Mouse (Mus musculus) B cell, adult 67 days (primary cell): ENCODE measurements around the gene Tmigd1. TPM values are rescaled to one million over a fixed set of nuclear protein-coding genes. Genes with fewer than 3 reads are reported as not detected.

Experiments
- total RNA-seq, 2 experiments: library from RNA; stranded (reverse); gene quantifications; 4 replicates each; pipeline ENCODE4 v1.2.4; 2023

Tmigd1 gene
- not detected for total RNA-seq

DNA sequence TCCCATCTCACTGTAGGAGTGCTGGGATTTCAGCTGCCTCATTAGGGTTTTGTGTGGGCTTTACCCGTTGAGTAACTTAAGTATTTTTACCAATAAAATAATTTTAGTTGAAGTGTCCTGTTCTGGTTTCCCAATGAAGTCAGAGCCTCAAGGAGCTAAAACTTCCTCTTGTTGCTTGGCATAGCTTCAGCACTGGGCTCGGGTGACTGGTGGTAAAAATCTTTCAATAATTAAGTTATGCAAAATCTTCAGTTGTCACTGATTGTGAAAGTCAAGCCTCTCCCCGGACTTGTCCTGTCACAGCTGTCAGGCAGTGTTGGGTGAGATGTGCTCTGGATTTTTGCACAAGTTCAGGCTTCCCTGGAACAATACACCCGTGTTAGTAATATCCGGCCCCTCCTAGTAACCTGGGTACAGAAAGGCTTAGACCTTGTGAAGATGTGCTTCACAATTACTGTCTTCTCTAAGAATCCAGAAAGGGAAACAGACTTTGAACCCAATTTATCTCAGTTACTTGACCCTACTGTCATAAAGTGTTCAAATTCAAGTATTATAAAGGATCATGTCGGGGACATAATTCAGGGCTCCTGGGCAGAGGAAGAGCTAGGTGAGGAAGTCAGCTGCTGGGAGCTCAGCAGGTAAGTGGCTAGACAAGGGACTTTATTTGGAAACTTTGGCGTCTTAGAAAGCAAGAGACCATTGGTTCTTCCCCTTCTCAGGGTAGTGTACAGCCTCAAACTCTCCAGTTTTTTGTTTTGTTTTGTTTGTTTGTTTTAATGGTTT is at the start of gene Tmigd1:
Gene Tmigd1 (plus strand): TSS at position 581 of the 783 bp plus-strand sequence.

GRCm38 (mm10) chr11:76924759-76925236 is 22.8 kb downstream of the Tmigd1 start, which contains the start of gene Blmh:
Gene Blmh (plus strand): TSS chr11:76924809.

Other genes starting within 250 kb of the Tmigd1 start
- not detected for gene Bhlha9, start 229.7 kb upstream of the Tmigd1 start, total RNA-seq
- gene Trarg1, start 222.4 kb upstream of the Tmigd1 start, total RNA-seq: not detected
- 10 to 100 TPM; 51.2 to 57.9 TPM for gene Gosr1, start 138.6 kb upstream of the Tmigd1 start, total RNA-seq
- gene Cpd, start 55.1 kb upstream of the Tmigd1 start, total RNA-seq: 1 to 10 TPM; 1.1 to 1.2 TPM
- 10 to 100 TPM; 43.8 to 50.3 TPM for gene Blmh, start 22.6 kb downstream of the Tmigd1 start, total RNA-seq
- not detected for gene Slc6a4, start 96.4 kb downstream of the Tmigd1 start, total RNA-seq
- gene Nsrp1, start 176.3 kb downstream of the Tmigd1 start, total RNA-seq: 10 to 100 TPM; 25.5 to 27.9 TPM